Mouse (Mus musculus) hindbrain, embryonic 14.5 days (tissue): ENCODE results near the gene Rnasek. TPM values are rescaled to one million over a fixed set of nuclear protein-coding genes. Genes with fewer than 3 reads are reported as not detected.
A peak's percentile ranks its signal among the peaks of the same experiment; 100 is the strongest.

Experiments
- ATAC-seq: fragments of 200-750 bp; cut with Nextera tagmentation; 2 replicates; pipeline ENCODE4 v1.8.0; 2017; ENCODE audit warnings: moderate number of reproducible peaks, mild to moderate bottlenecking, moderate TSS enrichment, moderate library complexity; ENCODE audit not compliant: low FRiP score
- DNase-seq: peaks from one replicate; pipeline ENCODE4 v3.0.0-alpha.2; 2015; ENCODE audit warnings: low spot score
- H3K27ac ChIP-seq: fragments of 300-500 bp; sonication (generic); 2 replicates; pipeline ENCODE4 v1.5.1; 2014; ENCODE audit warnings: mild to moderate bottlenecking, moderate library complexity
- H3K27me3 ChIP-seq: fragments of 300-500 bp; sonication (generic); 2 replicates; pipeline ENCODE4 v1.6.1; 2014; ENCODE audit warnings: mild to moderate bottlenecking, low read length, mixed read lengths; ENCODE audit not compliant: control insufficient read depth, insufficient read depth
- H3K36me3 ChIP-seq: fragments of 300-500 bp; sonication (generic); replicated peaks from 2 replicates; pipeline ENCODE4 v1.6.1; 2014; ENCODE audit not compliant: control insufficient read depth, insufficient read depth
- H3K4me1 ChIP-seq: fragments of 300-500 bp; sonication (generic); replicated peaks from 2 replicates; pipeline ENCODE4 v1.6.1; 2014; ENCODE audit warnings: antibody characterized with exemption, low read length, mixed read lengths; ENCODE audit not compliant: control insufficient read depth, insufficient read depth
- H3K4me2 ChIP-seq: fragments of 300-500 bp; sonication (generic); replicated peaks from 2 replicates; pipeline ENCODE4 v1.6.1; 2014; ENCODE audit warnings: mild to moderate bottlenecking, moderate library complexity
- H3K4me3 ChIP-seq: fragments of 300-500 bp; sonication (generic); replicated peaks from 2 replicates; pipeline ENCODE4 v1.5.1; 2014; ENCODE audit warnings: mild to moderate bottlenecking, low read length
- H3K9ac ChIP-seq: fragments of 300-500 bp; sonication (generic); 2 replicates; pipeline ENCODE4 v1.6.1; 2014
- H3K9me3 ChIP-seq: fragments of 300-500 bp; sonication (generic); 2 replicates; pipeline ENCODE4 v1.6.1; 2016; ENCODE audit warnings: low read length; ENCODE audit not compliant: control insufficient read depth
- WGBS: fragments of 180-500 bp; shearing (Covaris S2); extraction: QIAGEN DNeasy Blood & Tissue Kit; methylation state at CpG from one replicate; pipeline ENCODE4 v1.1.7; 2014; 5-methylcytosine and 5-hydroxymethylcytosine counted together
- polyA plus RNA-seq: library from polyadenylated mRNA; unstranded; fragments of >200 nt; fragmentation: Nextera tagmentation; extraction: Ambion mirVana; gene quantifications from 2 replicates; pipeline ENCODE4 v1.2.1, GENCODE M21; 2014

The Rnasek gene
- polyA plus RNA-seq, 1 experiment from 2014 or later: 388 TPM

GRCm38 (mm10) chr11:70214856-70215209 is 24.8 kb downstream of the Rnasek start:
- Histone ChIP-seq H3K9me3 (no peaks in the 10 kb centered on the region), H3K4me3 (peak overlapping the region; percentile 32), H3K27ac (no peak overlapping the region), H3K27me3 (peaks cover 48% of the 10 kb centered on the region), H3K4me1 (peaks cover 31% of the 10 kb centered on the region), H3K9ac (0 out of 2 replicates have a peak overlapping the region, but pooled peaks have one; percentile 39), H3K36me3 (peaks cover 16% of the 10 kb centered on the region), H3K4me2 (peak overlapping the region; percentile 79)
- ATAC-seq (peak; percentile 18; the same call in 1 of the 2 replicates), DNase-seq (no peak)
- 4% methylated on average over 18 of the region's 18 CpGs for WGBS

- ATAC-seq: peak; percentile 31
- no peak for DNase-seq
- under 1% methylated on average over 45 of the region's 46 CpGs for WGBS
- H3K36me3 ChIP-seq: peaks cover 16% of the 10 kb centered on the region
- H3K9ac ChIP-seq: peak overlapping the region; percentile 39
- H3K27me3 ChIP-seq: peaks cover 48% of the 10 kb centered on the region
- peak overlapping the region; percentile 32 for H3K4me3 ChIP-seq
- no peak overlapping the region for H3K27ac ChIP-seq
- H3K4me1 ChIP-seq: peaks cover 26% of the 10 kb centered on the region
- H3K4me2 ChIP-seq: peak overlapping the region; percentile 79
- H3K9me3 ChIP-seq: no peaks in the 10 kb centered on the region
Measured at GRCm38 (mm10) chr11:70214191-70214855, 25.3 kb downstream of the Rnasek start.

GRCm38 (mm10) chr11:70213736-70214135 is 25.9 kb downstream of the Rnasek start:
- WGBS: 5% methylated on average over 25 of the region's 26 CpGs
- Histone ChIP-seq H3K9ac (peak overlapping the region; percentile 39), H3K9me3 (no peaks in the 10 kb centered on the region), H3K27ac (no peak overlapping the region), H3K36me3 (peaks cover 16% of the 10 kb centered on the region), H3K27me3 (peaks cover 48% of the 10 kb centered on the region), H3K4me3 (peak overlapping the region; percentile 32), H3K4me2 (peak overlapping the region; percentile 79), H3K4me1 (peaks cover 20% of the 10 kb centered on the region)
- no peak for DNase-seq
- ATAC-seq: no peak; the same call in 1 of the 2 replicates

- Histone ChIP-seq H3K4me1 (peaks cover 16% of the 10 kb centered on the region), H3K9ac (no peak overlapping the region), H3K4me2 (peak overlapping the region; percentile 79; the same call in 1 of the 2 replicates), H3K36me3 (peaks cover 15% of the 10 kb centered on the region), H3K27me3 (peaks cover 48% of the 10 kb centered on the region), H3K4me3 (no peak overlapping the region), H3K9me3 (no peaks in the 10 kb centered on the region), H3K27ac (no peak overlapping the region)
- DNase-seq (peak; percentile 83), ATAC-seq (no peak)
- 10% methylated on average over 9 of the region's 9 CpGs for WGBS
Measured at GRCm38 (mm10) chr11:70212896-70213295, 26.7 kb downstream of the Rnasek start.

GRCm38 (mm10) chr11:70212423-70212822 is 27.2 kb downstream of the Rnasek start, which contains the start of gene Slc16a11:
Gene Slc16a11 (plus strand): TSS chr11:70212752.
- H3K9me3 ChIP-seq: no peaks in the 10 kb centered on the region
- ATAC-seq (no peak), DNase-seq (no peak)
- peaks cover 48% of the 10 kb centered on the region for H3K27me3 ChIP-seq
- H3K9ac ChIP-seq: peak within 1 kb of the TSS; percentile 39
- H3K36me3 ChIP-seq: peaks cover 11% of the 10 kb centered on the region
- H3K4me2 ChIP-seq: peak within 1 kb of the TSS; percentile 79
- H3K4me1 ChIP-seq: peaks cover 16% of the 10 kb centered on the region
- 66% methylated on average over 6 of the region's 6 CpGs for WGBS
- peak within 1 kb of the TSS; percentile 32 for H3K4me3 ChIP-seq
- no peak within 1 kb of the TSS for H3K27ac ChIP-seq

GRCm38 (mm10) chr11:70211972-70212371 is 27.7 kb downstream of the Rnasek start:
- 80% methylated on average over 6 of the region's 6 CpGs for WGBS
- Histone ChIP-seq H3K4me1 (peaks cover 16% of the 10 kb centered on the region), H3K4me2 (no peak overlapping the region), H3K9me3 (no peaks in the 10 kb centered on the region), H3K4me3 (no peak overlapping the region), H3K9ac (no peak overlapping the region), H3K27me3 (peaks cover 46% of the 10 kb centered on the region), H3K27ac (no peak overlapping the region), H3K36me3 (peaks cover 6% of the 10 kb centered on the region)
- no peak for ATAC-seq
- DNase-seq: no peak

GRCm38 (mm10) chr11:70210681-70211080 is 29.0 kb downstream of the Rnasek start:
- 95% methylated on average over 2 of the region's 2 CpGs for WGBS
- Histone ChIP-seq H3K27ac (no peak overlapping the region), H3K9me3 (no peaks in the 10 kb centered on the region), H3K36me3 (no peaks in the 10 kb centered on the region), H3K4me3 (no peak overlapping the region), H3K4me2 (no peak overlapping the region), H3K9ac (no peak overlapping the region), H3K4me1 (peaks cover 16% of the 10 kb centered on the region), H3K27me3 (peaks cover 33% of the 10 kb centered on the region)
- DNase-seq: no peak
- ATAC-seq: no peak

- no peak overlapping the region for H3K4me3 ChIP-seq
- DNase-seq (no peak), ATAC-seq (no peak)
- H3K9me3 ChIP-seq: no peaks in the 10 kb centered on the region
- WGBS: 79% methylated on average over 5 of the region's 5 CpGs
- peaks cover 4% of the 10 kb centered on the region for H3K4me1 ChIP-seq
- H3K36me3 ChIP-seq: no peaks in the 10 kb centered on the region
- H3K4me2 ChIP-seq: no peak overlapping the region
- H3K27me3 ChIP-seq: peaks cover 15% of the 10 kb centered on the region; the same call in 1 of the 2 replicates
- no peak overlapping the region for H3K9ac ChIP-seq
- no peak overlapping the region for H3K27ac ChIP-seq
Measured at GRCm38 (mm10) chr11:70208778-70209388, 30.8 kb downstream of the Rnasek start.

GRCm38 (mm10) chr11:70207283-70207682 is 32.4 kb downstream of the Rnasek start:
- Histone ChIP-seq H3K4me3 (no peak overlapping the region), H3K27me3 (peaks cover 5% of the 10 kb centered on the region; the same call in 1 of the 2 replicates), H3K4me2 (no peak overlapping the region), H3K27ac (no peak overlapping the region), H3K4me1 (no peaks in the 10 kb centered on the region), H3K36me3 (no peaks in the 10 kb centered on the region), H3K9ac (no peak overlapping the region), H3K9me3 (no peaks in the 10 kb centered on the region)
- DNase-seq (no peak), ATAC-seq (no peak)
- WGBS: 92% methylated on average over 7 of the region's 7 CpGs
